Mouse (Mus musculus) layer of hippocampus, adult 2 months (tissue): ENCODE measurements around the gene Lypd5. TPM values are rescaled to one million over a fixed set of nuclear protein-coding genes. Genes with fewer than 3 reads are reported as not detected.
"Not testable (repeated sequence)": the region's sequence is repeated elsewhere in the genome, so short reads cannot be mapped to it uniquely, and the experiment has no call there.

Experiments
- DNase-seq, 2 experiments: peaks; one replicate each; pipeline ENCODE4 v3.0.0; 2022; ENCODE audit warnings: low spot score in 2 of 2
- H3K27ac ChIP-seq: fragments of 200-600 bp; 2 replicates; pipeline ENCODE4 v1.8.1; 2022
- H3K4me3 ChIP-seq: fragments of 200-600 bp; 2 replicates; pipeline ENCODE4 v1.8.1; 2022; ENCODE audit warnings: mild to moderate bottlenecking
- CTCF ChIP-seq: fragments of 200-600 bp; conservative IDR thresholded peaks from 2 replicates; pipeline ENCODE4 v1.8.1; 2022; ENCODE audit warnings: antibody characterized with exemption, mild to moderate bottlenecking, moderate library complexity
- microRNA-seq, 2 experiments: library from miRNA; unstranded; fragments of <30 nt; microRNA quantifications; one replicate each; pipeline ENCODE4 v1.2.0; 2021
- total RNA-seq, 2 experiments: library from RNA; stranded (reverse); gene quantifications; 2 replicates each; pipeline ENCODE4 v1.2.3; 2021

Gene Lypd5
- total RNA-seq, 2 experiments from 2014 or later = not detected

GRCm38 (mm10) chr7:24396832-24397231, 47.8 kb downstream of the Lypd5 start:
- DNase-seq = no peak
- H3K4me3 ChIP-seq = no peak overlapping the region
- TF ChIP-seq CTCF = no peak

GRCm38 (mm10) chr7:24398364-24398913, 49.4 kb downstream of the Lypd5 start:
- DNase-seq = no peak
- Histone ChIP-seq H3K27ac (no peak overlapping the region), H3K4me3 (no peak overlapping the region)
- TF ChIP-seq CTCF = no peak

More at GRCm38 (mm10) chr7:24396832-24397231, 47.8 kb downstream of the Lypd5 start:
- no peak overlapping the region for H3K27ac ChIP-seq

- Histone ChIP-seq H3K4me3 (peak within 1 kb of the TSS; percentile 87), H3K27ac (peak within 1 kb of the TSS; percentile 99)
- DNase-seq = peak; percentile 97 to 98
- no peak for TF ChIP-seq CTCF
These were observed 50.5 kb downstream of the Lypd5 start, which contains the start of gene Smg9 for GRCm38 (mm10) chr7:24399256-24400081. Gene Smg9 (plus strand): TSS chr7:24399619.

- Histone ChIP-seq H3K4me3 (peak overlapping the region; percentile 87), H3K27ac (peak overlapping the region; percentile 99)
- no peak for DNase-seq
- TF ChIP-seq CTCF = no peak
These were observed 51.1 kb downstream of the Lypd5 start for GRCm38 (mm10) chr7:24400082-24400452.

- not testable (repeated sequence) for DNase-seq
- peak overlapping the region; percentile 87; the same call in 1 of the 2 replicates for H3K4me3 ChIP-seq
These were observed 51.5 kb downstream of the Lypd5 start for GRCm38 (mm10) chr7:24400489-24400888.

GRCm38 (mm10) chr7:24402851-24403250, 53.9 kb downstream of the Lypd5 start:
- no peak overlapping the region for H3K4me3 ChIP-seq
- TF ChIP-seq CTCF = peak; percentile 67
- DNase-seq = no peak
- H3K27ac ChIP-seq = no peak overlapping the region

More at GRCm38 (mm10) chr7:24400489-24400888, 51.5 kb downstream of the Lypd5 start:
- peak; percentile 19; the same call in 1 of the 2 replicates for TF ChIP-seq CTCF
- H3K27ac ChIP-seq = not testable (repeated sequence)

Small RNAs within 50 kb of the gene (microRNA-seq; reads per million reads assigned to microRNA genes)
- gene Gm27592 = 0 reads per million in 2 experiments

Other genes starting within 250 kb of the Lypd5 start
- 10 to 100 TPM; 10.4 to 13.9 TPM for gene Zfp112, start 236.9 kb upstream of the Lypd5 start, total RNA-seq
- gene Zfp235, start 215.0 kb upstream of the Lypd5 start, total RNA-seq = 10 to 100 TPM; 21.1 to 21.8 TPM
- 1 to 10 TPM; 3.4 to 4.3 TPM for gene Zfp114, start 174.1 kb upstream of the Lypd5 start, total RNA-seq
- 10 to 100 TPM; 11.0 TPM for gene Zfp111, start 137.8 kb upstream of the Lypd5 start, total RNA-seq
- 1 to 10 TPM; 8.6 TPM for gene Zfp109, start 111.6 kb upstream of the Lypd5 start, total RNA-seq
- gene Zfp108, start 94.4 kb upstream of the Lypd5 start, total RNA-seq = 1 to 10 TPM; 8.0 to 8.6 TPM
- gene Zfp93, start 78.8 kb upstream of the Lypd5 start, total RNA-seq = 10 to 100 TPM; 14.8 to 15.2 TPM
- gene Zfp61, start 48.0 kb upstream of the Lypd5 start, total RNA-seq = 10 to 100 TPM; 21.6 to 24.2 TPM
- 10 to 100 TPM; 16.6 to 17.5 TPM for gene Zfp94, start 32.5 kb upstream of the Lypd5 start, total RNA-seq
- not detected for gene Tescl, start 15.3 kb upstream of the Lypd5 start, total RNA-seq
- under 1 TPM; 0.64 to 0.67 TPM for gene Kcnn4, start 21.1 kb downstream of the Lypd5 start, total RNA-seq
- gene Smg9, start 50.4 kb downstream of the Lypd5 start, total RNA-seq = 10 to 100 TPM; 34.6 to 43.6 TPM
- not detected for gene Irgc1, start 103.1 kb downstream of the Lypd5 start, total RNA-seq
- gene Plaur, start 113.3 kb downstream of the Lypd5 start, total RNA-seq = under 1 TPM; 0.23 to 0.32 TPM
- 100 to 1,000 TPM; 128 to 132 TPM for gene Cadm4, start 132.8 kb downstream of the Lypd5 start, total RNA-seq
- gene Zfp428, start 157.8 kb downstream of the Lypd5 start, total RNA-seq = 10 to 100 TPM; 32.6 to 41.6 TPM
- gene AC161166.1, start 163.3 kb downstream of the Lypd5 start, total RNA-seq = not detected
- 10 to 100 TPM; 61.9 to 63.0 TPM for gene Irgq, start 181.5 kb downstream of the Lypd5 start, total RNA-seq
- gene Pinlyp, start 196.9 kb downstream of the Lypd5 start, total RNA-seq = not detected
- gene Xrcc1, start 197.1 kb downstream of the Lypd5 start, total RNA-seq = 10 to 100 TPM; 38.9 to 40.9 TPM
- gene Ethe1, start 238.3 kb downstream of the Lypd5 start, total RNA-seq = 10 to 100 TPM; 10.1 to 11.0 TPM
- gene Zfp575, start 238.4 kb downstream of the Lypd5 start, total RNA-seq = 1 to 10 TPM; 5.2 to 6.7 TPM